ENCODE assay signal across 12 mouse cellular contexts in genomic region chr7:90039504-90039903, GRCm38 (mm10). TPM values are rescaled to one million over a fixed set of nuclear protein-coding genes. Genes with fewer than 3 reads are reported as not detected.
DNase-seq lines count a peak whose midpoint lies in the region; ATAC-seq lines count a peak whose summit lies in the region.
"Had no signal": no experiment of that assay in that cellular context is flagged by ENCODE, and none has a peak within 500 bp of the region (broad histone marks: within the 10 kb centered on the region; RNA-seq: fewer than 3 reads in every experiment).

No protein-coding gene starts in this region.

- no peaks in the 10 kb centered on the region for H3K9me3 ChIP-seq in hindbrain, embryonic 16.5 days (ENCODE audit: control insufficient read depth, low read length)
- H3K9me3 ChIP-seq in hindbrain, embryonic 12.5 days (replicated peaks): no peaks in the 10 kb centered on the region
- H3K9me3 ChIP-seq: embryonic facial prominence, embryonic 15.5 days; heart, embryonic 10.5 days had no signal

- DNase-seq in adrenal gland, adult 2 months: peak; percentile 59
- no peak for DNase-seq in adrenal gland, adult 18-20 months (ENCODE audit: low spot score in 2 of 2)
- peak; percentile 58 for DNase-seq in CD4-positive, CD25-positive, alpha-beta regulatory T cell, adult 2 months (ENCODE audit: low read depth, low spot score)
- DNase-seq in induced T-regulatory cell, adult 2 months (ENCODE audit: low read depth): peak; percentile 83
- no peak for DNase-seq in B cell, adult 2 months
- DNase-seq in ovary, postnatal 14 days (ENCODE audit: low spot score): no peak
- DNase-seq: adrenal gland, postnatal 25 days; lung, embryonic 14.5 days had no signal

- no peak overlapping the region for H3K9ac ChIP-seq in hindbrain, embryonic 16.5 days (ENCODE audit: low read depth, low read length)
- no peak overlapping the region for H3K9ac ChIP-seq in hindbrain, embryonic 12.5 days
- H3K9ac ChIP-seq: embryonic facial prominence, embryonic 15.5 days; lung, embryonic 14.5 days had no signal

- 81% methylated on average over 9 of the region's 9 CpGs for WGBS in hindbrain, embryonic 16.5 days
- 87% methylated on average over 9 of the region's 9 CpGs for WGBS in hindbrain, embryonic 12.5 days

- no peaks in the 10 kb centered on the region for H3K27me3 ChIP-seq in hindbrain, embryonic 16.5 days (replicated peaks; ENCODE audit: control insufficient read depth, insufficient read depth, low read length)
- H3K27me3 ChIP-seq in hindbrain, embryonic 12.5 days: no peaks in the 10 kb centered on the region
- H3K27me3 ChIP-seq: embryonic facial prominence, embryonic 15.5 days had no signal

- ATAC-seq in hindbrain, embryonic 16.5 days: peak; percentile 24; the same call in 1 of the 2 replicates
- no peak for ATAC-seq in hindbrain, embryonic 12.5 days (ENCODE audit: low FRiP score)

- no peak overlapping the region for H3K27ac ChIP-seq in hindbrain, embryonic 16.5 days (ENCODE audit: low read depth, low read length)
- no peak overlapping the region for H3K27ac ChIP-seq in hindbrain, embryonic 12.5 days
- H3K27ac ChIP-seq: embryonic facial prominence, embryonic 15.5 days; heart, embryonic 10.5 days had no signal

- no peak overlapping the region for H3K4me2 ChIP-seq in hindbrain, embryonic 16.5 days (ENCODE audit: low read length)
- no peak overlapping the region for H3K4me2 ChIP-seq in hindbrain, embryonic 12.5 days (replicated peaks)
- H3K4me2 ChIP-seq: embryonic facial prominence, embryonic 15.5 days; lung, embryonic 14.5 days had no signal

- H3K4me3 ChIP-seq in hindbrain, embryonic 16.5 days (ENCODE audit: low read length): no peak overlapping the region
- no peak overlapping the region for H3K4me3 ChIP-seq in hindbrain, embryonic 12.5 days
- H3K4me3 ChIP-seq: embryonic facial prominence, embryonic 15.5 days; heart, embryonic 10.5 days had no signal

- no peaks in the 10 kb centered on the region for H3K36me3 ChIP-seq in hindbrain, embryonic 16.5 days (ENCODE audit: control insufficient read depth, insufficient read depth, low read length)
- no peaks in the 10 kb centered on the region for H3K36me3 ChIP-seq in hindbrain, embryonic 12.5 days
- H3K36me3 ChIP-seq: embryonic facial prominence, embryonic 15.5 days; heart, embryonic 10.5 days had no signal

- no peaks in the 10 kb centered on the region for H3K4me1 ChIP-seq in hindbrain, embryonic 16.5 days (ENCODE audit: control insufficient read depth, insufficient read depth, low read depth, low read length)
- H3K4me1 ChIP-seq in hindbrain, embryonic 12.5 days: peaks cover 8% of the 10 kb centered on the region; the same call in 1 of the 2 replicates

RNA-seq across cellular contexts. Expression of gene Eed, which starts 58.7 kb away (rescaled TPM):
- 10 to 100 TPM; 49.3 to 71.0 TPM for total RNA-seq in adrenal gland, adult 2 months (2021)
- 5.7 and 10.6 TPM in 2 replicates for polyA plus RNA-seq in adrenal gland, adult 2 months (2012; rRNA removed)
- 10 to 100 TPM; 50.8 to 54.5 TPM for total RNA-seq in adrenal gland, adult 18-20 months (2021)
- 24.7 and 24.9 TPM in 2 replicates for polyA plus RNA-seq in hindbrain, embryonic 16.5 days (2015; fragmentation: Nextera tagmentation; extraction: Ambion mirVana)
- polyA plus RNA-seq in hindbrain, embryonic 12.5 days (2016; fragmentation: Nextera tagmentation; extraction: Ambion mirVana): 69.1 and 69.7 TPM in 2 replicates

Comparison
In these comparisons a context has a peak if more than half of its experiments do, and no peak if none do; other contexts are left out.
1. DNase-seq: peak in adrenal gland, adult 2 months (single experiment), CD4-positive, CD25-positive, alpha-beta regulatory T cell, adult 2 months (single experiment) and induced T-regulatory cell, adult 2 months (single experiment); none in adrenal gland, adult 18-20 months (0 of 2), B cell, adult 2 months (0 of 2) and ovary, postnatal 14 days (single experiment).